Comparison of ENCODE assay signal across 13 mouse cellular contexts in genomic region chr6:87026980-87027379, GRCm38 (mm10). TPM values are rescaled to one million over a fixed set of nuclear protein-coding genes. Genes with fewer than 3 reads are reported as not detected.
DNase-seq lines count a peak whose midpoint lies in the region; ATAC-seq and TF ChIP-seq lines count a peak whose summit lies in the region.
"Had no signal": no experiment of that assay in that cellular context is flagged by ENCODE, and none has a peak within 500 bp of the region (broad histone marks: within the 10 kb centered on the region; RNA-seq: fewer than 3 reads in every experiment).

No protein-coding gene starts in this region.

- TF ChIP-seq POLR2A in bone marrow, adult 2 months (IDR thresholded peaks at IDR 0.05; ENCODE audit: borderline replicate concordance, control insufficient read depth, low read depth, low read length): no peak
- no peak for TF ChIP-seq POLR2A in small intestine, adult 2 months (IDR thresholded peaks at IDR 0.05; ENCODE audit: low read depth, low read length)

- H3K36me3 ChIP-seq in lung, embryonic 14.5 days (ENCODE audit: insufficient read depth): peaks cover 43% of the 10 kb centered on the region
- peaks cover 24% of the 10 kb centered on the region for H3K36me3 ChIP-seq in small intestine, adult 2 months (ENCODE audit: control insufficient read depth, insufficient read depth, low read length)
- H3K36me3 ChIP-seq in hindbrain, embryonic 16.5 days (ENCODE audit: control insufficient read depth, insufficient read depth, low read length): peaks cover 39% of the 10 kb centered on the region

- no peak for ATAC-seq in lung, embryonic 14.5 days (ENCODE audit: insufficient read depth)
- no peak for ATAC-seq in hindbrain, embryonic 16.5 days
- ATAC-seq: Patski had no signal

- no peaks in the 10 kb centered on the region for H3K27me3 ChIP-seq in lung, embryonic 14.5 days (ENCODE audit: insufficient read depth, low read length)
- no peaks in the 10 kb centered on the region for H3K27me3 ChIP-seq in small intestine, adult 2 months (ENCODE audit: control insufficient read depth, insufficient read depth, low read length)
- H3K27me3 ChIP-seq in hindbrain, embryonic 16.5 days (replicated peaks; ENCODE audit: control insufficient read depth, insufficient read depth, low read length): no peaks in the 10 kb centered on the region
- H3K27me3 ChIP-seq: heart, embryonic 13.5 days; hindbrain, embryonic 15.5 days; Patski had no signal

- WGBS in bone marrow, adult 2 months: 21% methylated on average over 7 of the region's 7 CpGs
- 68% methylated on average over 7 of the region's 7 CpGs for WGBS in lung, embryonic 14.5 days
- 25% methylated on average over 7 of the region's 7 CpGs for WGBS in small intestine, adult 2 months
- WGBS in hindbrain, embryonic 16.5 days: 86% methylated on average over 7 of the region's 7 CpGs

- peak; percentile 29 to 45 for DNase-seq in kidney, postnatal 36 days
- no peak for DNase-seq in kidney, postnatal 4 days
- DNase-seq in lung, embryonic 14.5 days: peak; percentile 14
- DNase-seq in ovary, postnatal 36 days (ENCODE audit: low spot score): no peak
- no peak for DNase-seq in spleen, postnatal 10 days (ENCODE audit: low spot score in 2 of 2)
- DNase-seq: left cerebral cortex, postnatal 4 days had no signal

- no peak overlapping the region for H3K4me3 ChIP-seq in bone marrow, adult 2 months (replicated peaks; ENCODE audit: control insufficient read depth, low read depth, low read length)
- H3K4me3 ChIP-seq in lung, embryonic 14.5 days (ENCODE audit: low read depth, low read length): no peak overlapping the region
- H3K4me3 ChIP-seq in small intestine, adult 2 months (ENCODE audit: low read depth, low read length): no peak overlapping the region
- H3K4me3 ChIP-seq in hindbrain, embryonic 16.5 days (ENCODE audit: low read length): no peak overlapping the region
- H3K4me3 ChIP-seq: heart, embryonic 13.5 days; hindbrain, embryonic 15.5 days had no signal

- peak overlapping the region; percentile 86 for H3K27ac ChIP-seq in bone marrow, adult 2 months (ENCODE audit: control insufficient read depth, insufficient read depth, low read depth, low read length, poor library complexity)
- no peak overlapping the region for H3K27ac ChIP-seq in lung, embryonic 14.5 days (ENCODE audit: low read depth)
- H3K27ac ChIP-seq in small intestine, adult 2 months (ENCODE audit: insufficient read depth, low read depth, low read length): peak overlapping the region; percentile 57
- no peak overlapping the region for H3K27ac ChIP-seq in hindbrain, embryonic 16.5 days (ENCODE audit: low read depth, low read length)
- H3K27ac ChIP-seq: heart, embryonic 13.5 days; hindbrain, embryonic 15.5 days; macrophage had no signal

- no peak for TF ChIP-seq CTCF in bone marrow, adult 2 months (IDR thresholded peaks at IDR 0.05; ENCODE audit: control insufficient read depth, insufficient read depth, low read length)
- TF ChIP-seq CTCF in lung, embryonic 14.5 days (IDR thresholded peaks at IDR 0.05; ENCODE audit: low read depth): no peak
- TF ChIP-seq CTCF in small intestine, adult 2 months (IDR thresholded peaks at IDR 0.05; ENCODE audit: extremely low read depth, insufficient read length, insufficient replicate concordance, low read depth, low read length): no peak

- no peaks in the 10 kb centered on the region for H3K9me3 ChIP-seq in lung, embryonic 14.5 days (ENCODE audit: low read depth, low read length)
- no peaks in the 10 kb centered on the region for H3K9me3 ChIP-seq in hindbrain, embryonic 16.5 days (ENCODE audit: control insufficient read depth, low read length)
- H3K9me3 ChIP-seq: heart, embryonic 13.5 days; hindbrain, embryonic 15.5 days had no signal

- no peak overlapping the region for H3K9ac ChIP-seq in lung, embryonic 14.5 days
- H3K9ac ChIP-seq in hindbrain, embryonic 16.5 days (ENCODE audit: low read depth, low read length): no peak overlapping the region
- H3K9ac ChIP-seq: heart, embryonic 13.5 days; hindbrain, embryonic 15.5 days had no signal

- H3K4me2 ChIP-seq in lung, embryonic 14.5 days: no peak overlapping the region
- H3K4me2 ChIP-seq in hindbrain, embryonic 16.5 days (ENCODE audit: low read length): no peak overlapping the region
- H3K4me2 ChIP-seq: heart, embryonic 13.5 days; hindbrain, embryonic 15.5 days had no signal

- peaks cover 10% of the 10 kb centered on the region; the same call in 1 of the 2 replicates for H3K4me1 ChIP-seq in bone marrow, adult 2 months (ENCODE audit: control insufficient read depth, insufficient read depth, low read length)
- H3K4me1 ChIP-seq in lung, embryonic 14.5 days (ENCODE audit: insufficient read depth): no peaks in the 10 kb centered on the region
- peaks cover 25% of the 10 kb centered on the region; the same call in 1 of the 2 replicates for H3K4me1 ChIP-seq in small intestine, adult 2 months (ENCODE audit: control insufficient read depth, insufficient read depth, insufficient read length, low read length)
- H3K4me1 ChIP-seq in hindbrain, embryonic 16.5 days (ENCODE audit: control insufficient read depth, insufficient read depth, low read depth, low read length): no peaks in the 10 kb centered on the region
- H3K4me1 ChIP-seq: hindbrain, embryonic 15.5 days had no signal

RNA-seq across cellular contexts. Expression of gene Gfpt1, which starts 15.7 kb away (rescaled TPM):
- polyA plus RNA-seq in bone marrow, adult 2 months (2011; ENCODE audit: insufficient read depth, insufficient read length, low replicate concordance, missing spikeins): 6.1 and 11.5 TPM in 2 replicates
- 22.1 and 25.7 TPM in 2 replicates for polyA plus RNA-seq in lung, embryonic 14.5 days (2014; fragmentation: Nextera tagmentation; extraction: Ambion mirVana)
- 9.1 and 16.0 TPM in 2 replicates for polyA plus RNA-seq in small intestine, adult 2 months (2012; rRNA removed)
- 19.8 and 22.7 TPM in 2 replicates for polyA plus RNA-seq in hindbrain, embryonic 16.5 days (2015; fragmentation: Nextera tagmentation; extraction: Ambion mirVana)

RNA-seq across cellular contexts. Expression of gene Nfu1, which starts 17.9 kb away (rescaled TPM):
- polyA plus RNA-seq in bone marrow, adult 2 months (2011; ENCODE audit: insufficient read depth, insufficient read length, low replicate concordance, missing spikeins): 25.4 and 65.4 TPM in 2 replicates
- 88.4 and 90.5 TPM in 2 replicates for polyA plus RNA-seq in lung, embryonic 14.5 days (2014; fragmentation: Nextera tagmentation; extraction: Ambion mirVana)
- polyA plus RNA-seq in small intestine, adult 2 months (2012; rRNA removed): 12.9 and 36.3 TPM in 2 replicates
- polyA plus RNA-seq in hindbrain, embryonic 16.5 days (2015; fragmentation: Nextera tagmentation; extraction: Ambion mirVana): 144 and 154 TPM in 2 replicates

Comparison
In these comparisons a context has a peak if more than half of its experiments do, and no peak if none do; other contexts are left out.
1. DNase-seq: peak in kidney, postnatal 36 days (2 of 2) and lung, embryonic 14.5 days (single experiment); none in kidney, postnatal 4 days (0 of 2), ovary, postnatal 36 days (single experiment) and spleen, postnatal 10 days (0 of 2).
2. H3K27ac ChIP-seq: peak in bone marrow, adult 2 months (single experiment) and small intestine, adult 2 months (single experiment); none in lung, embryonic 14.5 days (single experiment) and hindbrain, embryonic 16.5 days (single experiment).